Mouse (Mus musculus) olfactory bulb, adult 2 months (tissue): ENCODE results near the gene Rfx5.
"Not testable (repeated sequence)": the region's sequence is repeated elsewhere in the genome, so short reads cannot be mapped to it uniquely, and the experiment has no call there.

Experiments used
- CTCF ChIP-seq: fragments of 200-500 bp; IDR thresholded peaks from 2 replicates; pipeline ENCODE4 v1.5.1; 2012; ENCODE audit warnings: low read depth, mild to moderate bottlenecking, low read length, moderate library complexity; ENCODE audit not compliant: insufficient read depth
- POLR2A ChIP-seq: fragments of 200-500 bp; IDR thresholded peaks from 2 replicates; pipeline ENCODE4 v1.6.1; 2012; ENCODE audit warnings: mild to moderate bottlenecking, low read depth, low read length, moderate library complexity; ENCODE audit not compliant: insufficient read depth

DNA sequence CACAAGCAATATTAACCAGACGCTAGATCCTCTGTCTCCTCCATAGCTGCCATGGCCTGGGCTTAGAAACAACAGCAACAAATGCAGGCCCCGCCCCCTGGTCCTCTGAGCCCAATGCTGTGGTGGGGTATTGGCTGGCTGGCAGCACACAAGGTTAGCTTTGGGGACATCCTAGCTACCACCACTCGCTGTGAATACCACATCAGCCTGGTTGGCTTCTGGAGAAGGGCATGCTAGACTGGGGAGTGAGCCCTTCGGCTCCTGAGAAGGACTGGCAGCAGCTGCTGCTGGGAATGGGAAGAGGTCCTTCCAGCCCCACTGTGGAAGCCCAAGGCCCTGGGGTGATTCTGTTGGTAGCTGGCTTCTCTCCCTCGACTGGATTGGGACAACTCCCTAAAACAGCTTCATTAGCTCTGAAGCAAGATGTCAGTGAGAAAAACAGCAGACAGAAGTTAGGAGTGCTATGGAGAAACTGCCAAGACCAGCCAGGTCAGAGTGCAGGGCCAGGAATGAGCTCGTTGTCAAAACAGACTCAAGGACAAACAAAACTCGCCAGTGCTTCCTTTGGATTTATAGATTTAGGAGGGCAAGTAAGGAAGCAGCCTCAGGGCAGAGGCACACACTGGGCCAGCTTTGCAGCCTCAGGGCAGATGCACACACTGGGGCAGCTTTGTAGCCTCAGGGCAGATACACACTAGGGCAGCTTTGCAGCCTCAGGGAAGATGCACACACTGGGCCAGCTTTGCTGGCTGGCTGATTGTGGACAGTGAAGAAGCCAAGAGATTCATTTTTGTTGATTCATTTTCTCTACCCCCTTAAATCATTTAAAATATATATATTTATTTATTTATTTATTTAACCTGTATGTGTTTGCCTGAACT lies 23.2 kb upstream of the Rfx5 start:
- TF ChIP-seq CTCF, POLR2A: not testable (repeated sequence)
